Mouse (Mus musculus) hindbrain, embryonic 14.5 days (tissue): ENCODE data around the gene Fbln1. TPM values are rescaled to one million over a fixed set of nuclear protein-coding genes. Genes with fewer than 3 reads are reported as not detected.
A peak's percentile ranks its signal among the peaks of the same experiment; 100 is the strongest.

ENCODE experiments used
- ATAC-seq: fragments of 200-750 bp; cut with Nextera tagmentation; 2 replicates; pipeline ENCODE4 v1.8.0; 2017; ENCODE audit warnings: moderate number of reproducible peaks, mild to moderate bottlenecking, moderate TSS enrichment, moderate library complexity; ENCODE audit not compliant: low FRiP score
- DNase-seq: peaks from one replicate; pipeline ENCODE4 v3.0.0-alpha.2; 2015; ENCODE audit warnings: low spot score
- H3K27ac ChIP-seq: fragments of 300-500 bp; sonication (generic); 2 replicates; pipeline ENCODE4 v1.5.1; 2014; ENCODE audit warnings: mild to moderate bottlenecking, moderate library complexity
- H3K27me3 ChIP-seq: fragments of 300-500 bp; sonication (generic); 2 replicates; pipeline ENCODE4 v1.6.1; 2014; ENCODE audit warnings: mild to moderate bottlenecking, low read length, mixed read lengths; ENCODE audit not compliant: control insufficient read depth, insufficient read depth
- H3K36me3 ChIP-seq: fragments of 300-500 bp; sonication (generic); replicated peaks from 2 replicates; pipeline ENCODE4 v1.6.1; 2014; ENCODE audit not compliant: control insufficient read depth, insufficient read depth
- H3K4me1 ChIP-seq: fragments of 300-500 bp; sonication (generic); replicated peaks from 2 replicates; pipeline ENCODE4 v1.6.1; 2014; ENCODE audit warnings: antibody characterized with exemption, low read length, mixed read lengths; ENCODE audit not compliant: control insufficient read depth, insufficient read depth
- H3K4me2 ChIP-seq: fragments of 300-500 bp; sonication (generic); replicated peaks from 2 replicates; pipeline ENCODE4 v1.6.1; 2014; ENCODE audit warnings: mild to moderate bottlenecking, moderate library complexity
- H3K4me3 ChIP-seq: fragments of 300-500 bp; sonication (generic); replicated peaks from 2 replicates; pipeline ENCODE4 v1.5.1; 2014; ENCODE audit warnings: mild to moderate bottlenecking, low read length
- H3K9ac ChIP-seq: fragments of 300-500 bp; sonication (generic); 2 replicates; pipeline ENCODE4 v1.6.1; 2014
- H3K9me3 ChIP-seq: fragments of 300-500 bp; sonication (generic); 2 replicates; pipeline ENCODE4 v1.6.1; 2016; ENCODE audit warnings: low read length; ENCODE audit not compliant: control insufficient read depth
- WGBS: fragments of 180-500 bp; shearing (Covaris S2); extraction: QIAGEN DNeasy Blood & Tissue Kit; methylation state at CpG from one replicate; pipeline ENCODE4 v1.1.7; 2014; 5-methylcytosine and 5-hydroxymethylcytosine counted together
- polyA plus RNA-seq: library from polyadenylated mRNA; unstranded; fragments of >200 nt; fragmentation: Nextera tagmentation; extraction: Ambion mirVana; gene quantifications from 2 replicates; pipeline ENCODE4 v1.2.1, GENCODE M21; 2014

Fbln1 gene
- polyA plus RNA-seq, 1 experiment from 2014 or later = 54.2 TPM

GRCm38 (mm10) chr15:85231443-85232255 is 25.9 kb downstream of the Fbln1 start:
- H3K4me1 ChIP-seq = no peaks in the 10 kb centered on the region
- no peaks in the 10 kb centered on the region for H3K27me3 ChIP-seq
- ATAC-seq = no peak
- H3K36me3 ChIP-seq = 0 out of 2 replicates have a peak, but pooled peaks cover 4% of the 10 kb centered on the region
- H3K4me2 ChIP-seq = no peak overlapping the region
- DNase-seq = peak; percentile 60
- H3K4me3 ChIP-seq = no peak overlapping the region
- 88% methylated on average over 13 of the region's 13 CpGs for WGBS
- no peaks in the 10 kb centered on the region for H3K9me3 ChIP-seq
- no peak overlapping the region for H3K9ac ChIP-seq
- H3K27ac ChIP-seq = no peak overlapping the region

DNA sequence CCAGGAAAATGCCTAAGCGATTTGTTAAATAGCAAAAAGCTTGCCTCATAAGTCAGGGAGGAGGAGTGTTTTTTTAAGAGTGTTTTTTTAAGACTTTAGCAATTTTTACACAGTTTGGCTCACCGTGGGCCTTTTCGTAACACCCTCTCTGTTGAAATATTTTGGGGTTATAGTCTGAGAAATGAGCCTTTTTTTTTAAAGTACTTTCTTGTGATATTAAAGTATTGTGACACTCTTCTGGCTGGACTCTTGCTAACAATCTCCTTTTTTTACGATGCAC is 26.4 kb downstream of the Fbln1 start:
- Histone ChIP-seq H3K4me1 (no peaks in the 10 kb centered on the region), H3K27me3 (no peaks in the 10 kb centered on the region), H3K4me2 (no peak overlapping the region), H3K27ac (no peak overlapping the region), H3K9ac (no peak overlapping the region), H3K4me3 (no peak overlapping the region), H3K36me3 (0 out of 2 replicates have a peak, but pooled peaks cover under 1% of the 10 kb centered on the region), H3K9me3 (no peaks in the 10 kb centered on the region)
- ATAC-seq (no peak), DNase-seq (no peak)
- WGBS = 91% methylated on average over 4 of the region's 4 CpGs

- Histone ChIP-seq H3K4me3 (no peak overlapping the region), H3K9ac (no peak overlapping the region), H3K27me3 (no peaks in the 10 kb centered on the region), H3K36me3 (0 out of 2 replicates have a peak, but pooled peaks cover 5% of the 10 kb centered on the region), H3K9me3 (no peaks in the 10 kb centered on the region), H3K4me1 (no peaks in the 10 kb centered on the region), H3K4me2 (no peak overlapping the region), H3K27ac (no peak overlapping the region)
- 96% methylated on average over 25 of the region's 25 CpGs for WGBS
- DNase-seq = no peak
- ATAC-seq = no peak
Measured at GRCm38 (mm10) chr15:85232543-85233250, 26.9 kb downstream of the Fbln1 start.

DNA sequence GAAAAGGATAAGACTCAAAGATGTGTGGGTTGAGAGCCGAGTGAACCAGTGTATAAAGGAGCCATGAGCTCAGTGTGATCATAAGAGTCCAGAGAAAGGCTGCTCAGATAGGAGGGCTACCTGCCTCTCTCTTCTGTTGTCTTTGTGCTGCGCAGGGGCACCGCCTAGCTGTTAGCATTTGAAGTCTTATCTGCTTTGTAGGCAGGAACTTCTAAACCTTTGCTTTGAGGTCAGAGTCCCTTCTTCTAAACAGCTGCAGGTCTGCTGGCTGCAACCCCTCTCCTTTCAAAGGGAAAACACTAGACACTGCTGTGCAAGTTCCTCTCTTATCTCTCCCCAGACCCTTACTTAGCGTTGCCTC is 27.5 kb downstream of the Fbln1 start:
- no peak overlapping the region for H3K4me2 ChIP-seq
- H3K27me3 ChIP-seq = no peaks in the 10 kb centered on the region
- H3K27ac ChIP-seq = no peak overlapping the region
- H3K9me3 ChIP-seq = no peaks in the 10 kb centered on the region
- H3K4me1 ChIP-seq = no peaks in the 10 kb centered on the region
- 87% methylated on average over 4 of the region's 4 CpGs for WGBS
- no peak overlapping the region for H3K9ac ChIP-seq
- ATAC-seq (no peak), DNase-seq (no peak)
- H3K36me3 ChIP-seq = 0 out of 2 replicates have a peak, but pooled peaks cover 11% of the 10 kb centered on the region
- no peak overlapping the region for H3K4me3 ChIP-seq

- ATAC-seq (no peak), DNase-seq (no peak)
- Histone ChIP-seq H3K4me2 (no peak overlapping the region), H3K4me3 (no peak overlapping the region), H3K9me3 (no peaks in the 10 kb centered on the region), H3K4me1 (no peaks in the 10 kb centered on the region), H3K27me3 (no peaks in the 10 kb centered on the region), H3K9ac (no peak overlapping the region), H3K36me3 (0 out of 2 replicates have a peak, but pooled peaks cover 13% of the 10 kb centered on the region), H3K27ac (no peak overlapping the region)
- WGBS = 91% methylated on average over 4 of the region's 4 CpGs
Measured at GRCm38 (mm10) chr15:85233690-85234089, 27.9 kb downstream of the Fbln1 start.

GRCm38 (mm10) chr15:85238821-85239745 is 33.3 kb downstream of the Fbln1 start:
- Histone ChIP-seq H3K9ac (no peak overlapping the region), H3K27me3 (no peaks in the 10 kb centered on the region), H3K4me2 (no peak overlapping the region), H3K4me1 (no peaks in the 10 kb centered on the region), H3K4me3 (no peak overlapping the region), H3K36me3 (0 out of 2 replicates have a peak, but pooled peaks cover 15% of the 10 kb centered on the region), H3K9me3 (no peaks in the 10 kb centered on the region), H3K27ac (no peak overlapping the region)
- WGBS = 87% methylated on average over 22 of the region's 22 CpGs
- ATAC-seq (no peak), DNase-seq (no peak)

DNA sequence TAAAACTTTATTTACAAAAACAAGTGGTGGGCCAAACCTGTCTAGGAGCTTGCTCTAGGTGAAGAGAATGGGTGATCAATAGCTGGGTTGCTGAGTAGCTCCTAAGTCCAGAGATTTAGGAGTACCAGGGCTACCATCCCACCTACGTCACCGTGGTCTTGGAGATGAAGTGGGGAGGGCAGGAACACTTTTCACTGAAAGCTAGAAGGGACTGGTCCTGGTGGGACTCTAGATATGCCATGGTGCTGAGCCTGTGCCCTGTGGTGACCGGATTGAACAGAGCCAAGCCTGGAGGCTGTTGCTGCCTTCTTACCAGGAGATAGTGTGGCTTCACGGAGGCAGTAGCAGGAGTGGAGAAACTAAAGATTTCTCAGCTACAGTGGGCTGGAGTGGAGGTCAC is 34.3 kb downstream of the Fbln1 start:
- no peaks in the 10 kb centered on the region for H3K27me3 ChIP-seq
- H3K4me1 ChIP-seq = no peaks in the 10 kb centered on the region
- H3K27ac ChIP-seq = no peak overlapping the region
- no peak for DNase-seq
- 0 out of 2 replicates have a peak, but pooled peaks cover 15% of the 10 kb centered on the region for H3K36me3 ChIP-seq
- H3K9me3 ChIP-seq = no peaks in the 10 kb centered on the region
- H3K4me3 ChIP-seq = no peak overlapping the region
- H3K4me2 ChIP-seq = no peak overlapping the region
- no peak overlapping the region for H3K9ac ChIP-seq
- no peak for ATAC-seq
- 94% methylated on average over 4 of the region's 4 CpGs for WGBS

GRCm38 (mm10) chr15:85241856-85242255 is 36.1 kb downstream of the Fbln1 start:
- Histone ChIP-seq H3K4me3 (no peak overlapping the region), H3K9ac (no peak overlapping the region), H3K36me3 (0 out of 2 replicates have a peak, but pooled peaks cover 15% of the 10 kb centered on the region), H3K4me2 (no peak overlapping the region), H3K4me1 (no peaks in the 10 kb centered on the region), H3K27ac (no peak overlapping the region), H3K27me3 (no peaks in the 10 kb centered on the region), H3K9me3 (no peaks in the 10 kb centered on the region)
- WGBS = 92% methylated on average over 7 of the region's 7 CpGs
- ATAC-seq (no peak), DNase-seq (no peak)
